Mouse (Mus musculus): ENCODE results near the gene Zfp804a. TPM values are rescaled to one million over a fixed set of nuclear protein-coding genes. Genes with fewer than 3 reads are reported as not detected.

The Zfp804a gene
- polyA plus RNA-seq, 1 experiment from 2014 or later, result 0.26 TPM

- no peaks in the 10 kb centered on the region for H3K36me3 ChIP-seq
- ATAC-seq (ENCODE audit: borderline replicate concordance, extremely low read depth, low FRiP score, low TSS enrichment), result no peak
- H3K27me3 ChIP-seq, result no peaks in the 10 kb centered on the region
- H3K9ac ChIP-seq, result no peak overlapping the region
- H3K4me3 ChIP-seq, result no peak overlapping the region
- H3K9me3 ChIP-seq, result no peaks in the 10 kb centered on the region
- no peak overlapping the region for H3K27ac ChIP-seq
- WGBS, result 26% methylated on average over 2 of the region's 2 CpGs
- H3K4me2 ChIP-seq, result no peak overlapping the region
- no peaks in the 10 kb centered on the region for H3K4me1 ChIP-seq
Measured at GRCm38 (mm10) chr2:82119577-82119976, 66.6 kb downstream of the Zfp804a start.

- Histone ChIP-seq H3K4me1 (no peaks in the 10 kb centered on the region), H3K9ac (no peak overlapping the region), H3K27me3 (no peaks in the 10 kb centered on the region), H3K4me2 (no peak overlapping the region), H3K36me3 (no peaks in the 10 kb centered on the region), H3K27ac (no peak overlapping the region), H3K4me3 (no peak overlapping the region), H3K9me3 (no peaks in the 10 kb centered on the region)
- ATAC-seq (ENCODE audit: borderline replicate concordance, extremely low read depth, low FRiP score, low TSS enrichment), result no peak
- WGBS, result 79% methylated on average over 2 of the region's 2 CpGs
Measured at GRCm38 (mm10) chr2:82178693-82179092, 125.7 kb downstream of the Zfp804a start.

- H3K9me3 ChIP-seq, result no peaks in the 10 kb centered on the region
- no peak overlapping the region for H3K27ac ChIP-seq
- no peak for ATAC-seq (ENCODE audit: borderline replicate concordance, extremely low read depth, low FRiP score, low TSS enrichment)
- no peak overlapping the region for H3K9ac ChIP-seq
- 84% methylated on average over 1 of the region's 1 CpGs for WGBS
- no peaks in the 10 kb centered on the region for H3K36me3 ChIP-seq
- H3K27me3 ChIP-seq, result no peaks in the 10 kb centered on the region
- H3K4me3 ChIP-seq, result no peak overlapping the region
- H3K4me1 ChIP-seq, result no peaks in the 10 kb centered on the region
- no peak overlapping the region for H3K4me2 ChIP-seq
Measured at GRCm38 (mm10) chr2:82181010-82181409, 128.0 kb downstream of the Zfp804a start.

GRCm38 (mm10) chr2:82199901-82200300 lies 146.9 kb downstream of the Zfp804a start:
- Histone ChIP-seq H3K36me3 (no peaks in the 10 kb centered on the region), H3K4me3 (no peak overlapping the region), H3K9ac (no peak overlapping the region), H3K4me1 (no peaks in the 10 kb centered on the region), H3K27me3 (no peaks in the 10 kb centered on the region), H3K27ac (no peak overlapping the region), H3K9me3 (no peaks in the 10 kb centered on the region), H3K4me2 (no peak overlapping the region)
- no peak for ATAC-seq (ENCODE audit: borderline replicate concordance, extremely low read depth, low FRiP score, low TSS enrichment)
- 57% methylated on average over 5 of the region's 5 CpGs for WGBS

DNA sequence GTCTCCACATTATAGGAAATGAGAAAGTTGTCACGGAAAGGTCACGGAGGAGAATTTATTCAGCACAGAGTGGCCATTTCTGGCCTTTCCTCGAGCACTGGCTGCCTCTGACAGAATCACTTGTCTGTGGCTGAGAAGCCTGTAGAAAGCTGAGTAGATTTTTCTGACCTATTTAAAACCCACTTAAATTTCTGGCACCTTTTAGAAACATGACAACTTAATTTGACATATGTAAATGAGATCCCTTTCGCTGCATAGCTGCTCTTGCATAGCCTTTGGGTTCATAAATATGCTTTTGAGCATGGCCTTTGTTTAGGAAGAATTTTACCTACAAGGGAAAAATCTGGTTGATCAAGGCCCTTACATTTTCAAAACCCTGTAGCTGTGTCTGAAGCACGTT lies 147.6 kb downstream of the Zfp804a start:
- Histone ChIP-seq H3K9me3 (no peaks in the 10 kb centered on the region), H3K4me1 (no peaks in the 10 kb centered on the region), H3K27ac (no peak overlapping the region), H3K4me2 (no peak overlapping the region), H3K27me3 (no peaks in the 10 kb centered on the region), H3K4me3 (no peak overlapping the region), H3K9ac (no peak overlapping the region), H3K36me3 (no peaks in the 10 kb centered on the region)
- no peak for ATAC-seq (ENCODE audit: borderline replicate concordance, extremely low read depth, low FRiP score, low TSS enrichment)
- WGBS, result 62% methylated on average over 5 of the region's 5 CpGs

- H3K36me3 ChIP-seq, result no peaks in the 10 kb centered on the region
- no peaks in the 10 kb centered on the region for H3K9me3 ChIP-seq
- ATAC-seq (ENCODE audit: borderline replicate concordance, extremely low read depth, low FRiP score, low TSS enrichment), result no peak
- H3K27me3 ChIP-seq, result no peaks in the 10 kb centered on the region
- no peaks in the 10 kb centered on the region for H3K4me1 ChIP-seq
- H3K9ac ChIP-seq, result no peak overlapping the region
- no peak overlapping the region for H3K27ac ChIP-seq
- H3K4me2 ChIP-seq, result no peak overlapping the region
- 64% methylated on average over 1 of the region's 1 CpGs for WGBS
- H3K4me3 ChIP-seq, result no peak overlapping the region
Measured at GRCm38 (mm10) chr2:82210605-82211004, 157.6 kb downstream of the Zfp804a start.

GRCm38 (mm10) chr2:82211972-82212371 lies 158.9 kb downstream of the Zfp804a start:
- Histone ChIP-seq H3K9ac (no peak overlapping the region), H3K36me3 (no peaks in the 10 kb centered on the region), H3K4me2 (no peak overlapping the region), H3K27me3 (no peaks in the 10 kb centered on the region), H3K4me3 (no peak overlapping the region), H3K9me3 (no peaks in the 10 kb centered on the region), H3K4me1 (no peaks in the 10 kb centered on the region), H3K27ac (no peak overlapping the region)
- ATAC-seq (ENCODE audit: borderline replicate concordance, extremely low read depth, low FRiP score, low TSS enrichment), result no peak
- 88% methylated on average over 1 of the region's 1 CpGs for WGBS

DNA sequence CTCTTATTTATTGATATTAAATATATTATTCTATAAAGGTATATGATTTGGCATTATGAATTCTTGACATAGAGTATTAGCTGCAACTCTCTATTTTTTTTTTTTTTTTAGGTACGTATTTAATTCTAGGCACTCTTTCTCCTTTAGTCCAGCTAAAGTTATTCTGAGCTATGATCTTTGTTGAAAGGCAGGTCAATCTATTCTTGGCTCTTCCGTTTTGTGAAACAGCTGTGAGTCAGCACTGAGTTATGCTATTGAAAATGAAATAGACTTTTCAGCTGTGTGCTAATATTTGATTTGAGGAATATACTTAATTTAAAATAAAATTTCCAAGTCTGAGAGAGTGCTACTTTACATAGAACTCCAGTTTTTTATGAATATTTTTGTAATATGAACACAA lies 164.9 kb downstream of the Zfp804a start:
- Histone ChIP-seq H3K27ac (no peak overlapping the region), H3K4me1 (no peaks in the 10 kb centered on the region), H3K9ac (no peak overlapping the region), H3K9me3 (no peaks in the 10 kb centered on the region), H3K4me2 (no peak overlapping the region), H3K36me3 (no peaks in the 10 kb centered on the region), H3K4me3 (no peak overlapping the region), H3K27me3 (no peaks in the 10 kb centered on the region)
- no peak for ATAC-seq (ENCODE audit: borderline replicate concordance, extremely low read depth, low FRiP score, low TSS enrichment)
- 61% methylated on average over 2 of the region's 2 CpGs for WGBS

DNA sequence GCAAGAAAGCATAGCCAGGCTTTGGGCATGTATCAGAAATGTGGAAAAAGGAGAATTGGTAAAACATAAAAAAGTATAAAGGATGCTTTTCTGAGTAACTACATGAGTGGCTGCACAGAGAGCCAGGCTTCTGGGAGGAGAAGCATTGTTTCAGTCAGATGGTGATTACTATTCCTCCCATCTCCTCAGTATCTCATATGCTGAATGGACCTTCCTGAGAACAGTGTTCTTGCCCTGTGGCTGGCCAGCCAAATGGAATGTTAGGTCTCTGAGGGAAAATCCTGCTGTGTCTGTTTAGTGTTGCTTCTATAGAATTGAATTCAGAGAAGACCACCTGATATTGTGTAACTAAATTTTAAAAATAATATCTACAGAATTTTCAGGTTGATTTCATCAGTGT lies 193.0 kb downstream of the Zfp804a start:
- H3K36me3 ChIP-seq, result no peaks in the 10 kb centered on the region
- no peaks in the 10 kb centered on the region for H3K9me3 ChIP-seq
- H3K27ac ChIP-seq, result no peak overlapping the region
- H3K4me2 ChIP-seq, result no peak overlapping the region
- no peak overlapping the region for H3K9ac ChIP-seq
- no peak overlapping the region for H3K4me3 ChIP-seq
- H3K27me3 ChIP-seq, result no peaks in the 10 kb centered on the region
- no peaks in the 10 kb centered on the region for H3K4me1 ChIP-seq
- no peak for ATAC-seq (ENCODE audit: borderline replicate concordance, extremely low read depth, low FRiP score, low TSS enrichment)

GRCm38 (mm10) chr2:82246902-82247522 lies 194.0 kb downstream of the Zfp804a start:
- H3K9me3 ChIP-seq, result no peaks in the 10 kb centered on the region
- H3K4me1 ChIP-seq, result no peaks in the 10 kb centered on the region
- H3K27me3 ChIP-seq, result no peaks in the 10 kb centered on the region
- ATAC-seq (ENCODE audit: borderline replicate concordance, extremely low read depth, low FRiP score, low TSS enrichment), result no peak
- no peak overlapping the region for H3K4me3 ChIP-seq
- no peak overlapping the region for H3K9ac ChIP-seq
- no peak overlapping the region for H3K4me2 ChIP-seq
- no peak overlapping the region for H3K27ac ChIP-seq
- H3K36me3 ChIP-seq, result no peaks in the 10 kb centered on the region

- Histone ChIP-seq H3K9ac (no peak overlapping the region), H3K36me3 (no peaks in the 10 kb centered on the region), H3K27me3 (no peaks in the 10 kb centered on the region), H3K4me3 (no peak overlapping the region), H3K4me2 (no peak overlapping the region), H3K9me3 (no peaks in the 10 kb centered on the region), H3K27ac (no peak overlapping the region), H3K4me1 (no peaks in the 10 kb centered on the region)
- 64% methylated on average over 5 of the region's 5 CpGs for WGBS
- no peak for ATAC-seq (ENCODE audit: borderline replicate concordance, extremely low read depth, low FRiP score, low TSS enrichment)
Measured at GRCm38 (mm10) chr2:82253382-82253781, 200.4 kb downstream of the Zfp804a start.

- Histone ChIP-seq H3K9ac (no peak overlapping the region), H3K4me3 (no peak overlapping the region), H3K27me3 (no peaks in the 10 kb centered on the region), H3K9me3 (no peaks in the 10 kb centered on the region), H3K4me2 (no peak overlapping the region), H3K4me1 (no peaks in the 10 kb centered on the region), H3K27ac (no peak overlapping the region), H3K36me3 (no peaks in the 10 kb centered on the region)
- no peak for ATAC-seq (ENCODE audit: borderline replicate concordance, extremely low read depth, low FRiP score, low TSS enrichment)
- WGBS, result 54% methylated on average over 2 of the region's 2 CpGs
Measured at GRCm38 (mm10) chr2:82282591-82283269, 229.7 kb downstream of the Zfp804a start.
